Mouse (Mus musculus) CD4-positive, CD25-positive, alpha-beta regulatory T cell, adult 2 months (primary cell): Measurements from ENCODE around the gene Cpsf4l.

Experiments
- DNase-seq: peaks from one replicate; pipeline ENCODE4 v3.0.0-alpha.2; 2012; ENCODE audit warnings: low read depth, low spot score

Gene Cpsf4l

GRCm38 (mm10) chr11:113709731-113710256 lies at the start of gene Cpsf4l:
Gene Cpsf4l, minus strand, starts transcription at chr11:113710017.
- DNase-seq: no peak

GRCm38 (mm10) chr11:113758851-113759250 lies 49.0 kb upstream of the Cpsf4l start:
- DNase-seq: no peak

GRCm38 (mm10) chr11:113756578-113756977 lies 46.8 kb upstream of the Cpsf4l start:
- no peak for DNase-seq

- no peak for DNase-seq
Measured at GRCm38 (mm10) chr11:113755878-113756277, 46.1 kb upstream of the Cpsf4l start.

GRCm38 (mm10) chr11:113754845-113755244 lies 45.0 kb upstream of the Cpsf4l start:
- no peak for DNase-seq

- no peak for DNase-seq
Measured at GRCm38 (mm10) chr11:113752685-113753430, 43.0 kb upstream of the Cpsf4l start.

- DNase-seq: peak; percentile 67
Measured at GRCm38 (mm10) chr11:113752158-113752661, 42.4 kb upstream of the Cpsf4l start.

GRCm38 (mm10) chr11:113751484-113752084 lies 41.8 kb upstream of the Cpsf4l start, which contains the start of gene Cdc42ep4:
Gene Cdc42ep4, minus strand, starts transcription at chr11:113751881.
- DNase-seq: peak; percentile 95

- peak; percentile 82 for DNase-seq
Measured at GRCm38 (mm10) chr11:113750571-113751483, 41.0 kb upstream of the Cpsf4l start.

- no peak for DNase-seq
Measured at GRCm38 (mm10) chr11:113749749-113750351, 40.0 kb upstream of the Cpsf4l start.

- no peak for DNase-seq
Measured at GRCm38 (mm10) chr11:113748797-113749521, 39.1 kb upstream of the Cpsf4l start.

GRCm38 (mm10) chr11:113747725-113748380 lies 38.0 kb upstream of the Cpsf4l start:
- no peak for DNase-seq

GRCm38 (mm10) chr11:113747056-113747455 lies 37.2 kb upstream of the Cpsf4l start:
- peak; percentile 45 for DNase-seq

- no peak for DNase-seq
Measured at GRCm38 (mm10) chr11:113745961-113746360, 36.1 kb upstream of the Cpsf4l start.

GRCm38 (mm10) chr11:113742998-113743397 lies 33.2 kb upstream of the Cpsf4l start:
- DNase-seq: peak; percentile 45

- no peak for DNase-seq
Measured at GRCm38 (mm10) chr11:113740100-113740499, 30.3 kb upstream of the Cpsf4l start.

GRCm38 (mm10) chr11:113739213-113739612 lies 29.4 kb upstream of the Cpsf4l start:
- DNase-seq: no peak

GRCm38 (mm10) chr11:113737912-113738311 lies 28.1 kb upstream of the Cpsf4l start:
- no peak for DNase-seq

GRCm38 (mm10) chr11:113737553-113737854 lies 27.7 kb upstream of the Cpsf4l start:
- DNase-seq: no peak
